Mouse (Mus musculus): ENCODE data around the gene Wfdc13. TPM values are rescaled to one million over a fixed set of nuclear protein-coding genes. Genes with fewer than 3 reads are reported as not detected.

Wfdc13 gene
- polyA plus RNA-seq, 1 experiment from 2014 or later: not detected

DNA sequence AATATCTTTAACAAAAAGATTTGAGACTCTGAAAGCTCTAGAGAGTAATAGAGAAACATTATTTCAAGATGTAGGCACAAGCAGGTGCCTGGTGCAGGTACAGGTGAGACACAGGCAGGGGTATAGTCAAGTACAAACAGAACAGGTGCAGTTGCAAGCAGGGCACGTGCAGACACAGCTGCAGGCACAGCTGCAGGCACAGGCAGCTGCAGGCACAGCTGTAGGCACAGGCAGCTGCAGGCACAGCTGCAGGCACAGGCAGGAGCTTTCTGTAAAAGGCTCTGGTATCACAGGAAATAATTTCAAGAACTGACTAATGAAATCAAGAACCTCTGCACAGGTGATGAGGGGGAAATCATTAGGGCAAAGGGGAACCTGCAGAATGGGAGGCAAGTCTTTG lies 14.0 kb upstream of the Wfdc13 start:
- no peaks in the 10 kb centered on the region for H3K27me3 ChIP-seq (replicated peaks; ENCODE audit: control insufficient read depth, insufficient read depth, low read length)
- no peak overlapping the region for H3K27ac ChIP-seq (ENCODE audit: low read depth, low read length)
- no peak overlapping the region for H3K9ac ChIP-seq (ENCODE audit: low read depth, low read length)
- no peak overlapping the region for H3K4me2 ChIP-seq (ENCODE audit: low read length)
- no peaks in the 10 kb centered on the region for H3K4me1 ChIP-seq (ENCODE audit: control insufficient read depth, insufficient read depth, low read depth, low read length)
- no peak for ATAC-seq
- peaks cover 3% of the 10 kb centered on the region; the same call in 1 of the 2 replicates for H3K9me3 ChIP-seq (ENCODE audit: control insufficient read depth, low read length)
- H3K4me3 ChIP-seq (ENCODE audit: low read length): no peak overlapping the region
- no peaks in the 10 kb centered on the region for H3K36me3 ChIP-seq (ENCODE audit: control insufficient read depth, insufficient read depth, low read length)
- 26% methylated on average over 1 of the region's 1 CpGs for WGBS

GRCm38 (mm10) chr2:164673987-164674386 lies 10.9 kb upstream of the Wfdc13 start, which contains the start of gene Wfdc11:
Gene Wfdc11, minus strand, starts transcription at chr2:164674087.
- H3K9me3 ChIP-seq (ENCODE audit: control insufficient read depth, low read length): peaks cover 3% of the 10 kb centered on the region; the same call in 1 of the 2 replicates
- ATAC-seq: no peak
- no peak within 1 kb of the TSS for H3K9ac ChIP-seq (ENCODE audit: low read depth, low read length)
- no peak within 1 kb of the TSS for H3K4me3 ChIP-seq (ENCODE audit: low read length)
- H3K4me2 ChIP-seq (ENCODE audit: low read length): no peak within 1 kb of the TSS
- WGBS: 84% methylated on average over 7 of the region's 7 CpGs
- H3K27me3 ChIP-seq (replicated peaks; ENCODE audit: control insufficient read depth, insufficient read depth, low read length): no peaks in the 10 kb centered on the region
- H3K36me3 ChIP-seq (ENCODE audit: control insufficient read depth, insufficient read depth, low read length): no peaks in the 10 kb centered on the region
- H3K27ac ChIP-seq (ENCODE audit: low read depth, low read length): no peak within 1 kb of the TSS
- H3K4me1 ChIP-seq (ENCODE audit: control insufficient read depth, insufficient read depth, low read depth, low read length): peaks cover 4% of the 10 kb centered on the region

DNA sequence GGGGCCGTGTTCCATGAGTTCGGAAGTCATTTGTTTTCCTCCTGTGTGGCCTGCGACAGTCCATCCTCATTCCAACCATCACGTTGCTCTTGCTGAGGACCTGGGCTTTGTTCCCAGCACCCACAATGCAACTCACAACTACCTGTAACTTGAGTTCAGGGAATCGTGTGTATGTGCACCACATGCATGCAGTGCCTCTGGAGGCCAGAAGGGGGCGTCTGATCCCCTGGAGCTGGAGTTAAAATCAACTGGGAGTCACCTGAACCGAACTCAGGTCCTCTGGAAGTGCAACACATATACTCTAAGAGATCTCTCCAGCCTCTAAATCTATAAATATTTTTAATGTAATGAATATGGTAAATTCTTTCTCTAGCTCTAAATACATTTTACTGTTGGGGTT lies 8.8 kb upstream of the Wfdc13 start:
- peaks cover 3% of the 10 kb centered on the region; the same call in 1 of the 2 replicates for H3K9me3 ChIP-seq (ENCODE audit: control insufficient read depth, low read length)
- H3K9ac ChIP-seq (ENCODE audit: low read depth, low read length): no peak overlapping the region
- no peak overlapping the region for H3K27ac ChIP-seq (ENCODE audit: low read depth, low read length)
- no peak for ATAC-seq
- no peak overlapping the region for H3K4me2 ChIP-seq (ENCODE audit: low read length)
- H3K27me3 ChIP-seq (replicated peaks; ENCODE audit: control insufficient read depth, insufficient read depth, low read length): no peaks in the 10 kb centered on the region
- H3K4me3 ChIP-seq (ENCODE audit: low read length): no peak overlapping the region
- H3K36me3 ChIP-seq (ENCODE audit: control insufficient read depth, insufficient read depth, low read length): no peaks in the 10 kb centered on the region
- WGBS: 81% methylated on average over 7 of the region's 7 CpGs
- H3K4me1 ChIP-seq (ENCODE audit: control insufficient read depth, insufficient read depth, low read depth, low read length): peaks cover 7% of the 10 kb centered on the region

DNA sequence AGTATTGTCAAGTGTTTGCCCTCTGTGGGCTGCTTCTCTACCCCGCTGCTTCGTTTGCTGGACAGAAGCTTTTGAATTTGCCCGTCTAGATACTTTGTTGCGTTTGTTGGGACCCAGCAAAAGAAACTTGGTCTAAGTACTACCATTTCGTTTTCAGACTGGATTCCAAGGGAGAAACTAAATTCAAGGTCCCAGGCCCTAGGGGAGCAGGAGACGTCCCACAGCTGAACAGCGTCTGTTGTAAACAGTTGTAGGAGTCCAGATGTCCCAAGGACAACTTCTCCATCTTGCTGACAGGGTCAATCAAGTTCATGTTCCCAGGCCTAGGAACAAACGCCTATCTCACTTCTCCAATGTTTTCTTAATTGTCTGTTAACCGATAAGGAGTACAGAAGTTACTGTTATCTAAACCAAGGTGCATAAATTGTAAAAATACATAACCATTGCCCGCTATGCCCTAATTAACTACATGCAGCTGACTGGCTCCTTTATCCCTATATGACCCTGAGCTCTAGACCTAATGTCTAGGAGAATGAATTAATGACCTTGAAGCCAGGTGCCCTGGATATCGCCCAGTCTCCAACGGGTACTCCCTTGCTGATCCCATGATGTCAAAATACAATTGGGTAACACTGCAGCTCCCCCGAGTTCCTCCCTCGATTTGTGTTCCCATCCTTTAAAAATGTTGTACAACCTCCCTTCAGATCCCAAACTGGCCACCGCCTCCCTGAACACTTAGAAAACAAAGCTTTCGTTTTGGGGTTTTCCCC lies 7.8 kb upstream of the Wfdc13 start:
- H3K4me3 ChIP-seq (ENCODE audit: low read length): no peak overlapping the region
- WGBS: 90% methylated on average over 16 of the region's 16 CpGs
- no peak for ATAC-seq
- H3K27ac ChIP-seq (ENCODE audit: low read depth, low read length): no peak overlapping the region
- peaks cover 7% of the 10 kb centered on the region for H3K4me1 ChIP-seq (ENCODE audit: control insufficient read depth, insufficient read depth, low read depth, low read length)
- H3K27me3 ChIP-seq (replicated peaks; ENCODE audit: control insufficient read depth, insufficient read depth, low read length): no peaks in the 10 kb centered on the region
- no peak overlapping the region for H3K4me2 ChIP-seq (ENCODE audit: low read length)
- H3K9ac ChIP-seq (ENCODE audit: low read depth, low read length): no peak overlapping the region
- H3K36me3 ChIP-seq (ENCODE audit: control insufficient read depth, insufficient read depth, low read length): no peaks in the 10 kb centered on the region
- peaks cover 3% of the 10 kb centered on the region; the same call in 1 of the 2 replicates for H3K9me3 ChIP-seq (ENCODE audit: control insufficient read depth, low read length)

- H3K27me3 ChIP-seq (replicated peaks; ENCODE audit: control insufficient read depth, insufficient read depth, low read length): no peaks in the 10 kb centered on the region
- peak overlapping the region; percentile 61 for H3K4me2 ChIP-seq (ENCODE audit: low read length)
- H3K4me1 ChIP-seq (ENCODE audit: control insufficient read depth, insufficient read depth, low read depth, low read length): peaks cover 7% of the 10 kb centered on the region
- no peaks in the 10 kb centered on the region for H3K36me3 ChIP-seq (ENCODE audit: control insufficient read depth, insufficient read depth, low read length)
- peak; percentile 79 for ATAC-seq
- WGBS: 22% methylated on average over 19 of the region's 19 CpGs
- no peak overlapping the region for H3K27ac ChIP-seq (ENCODE audit: low read depth, low read length)
- peak overlapping the region; percentile 37 for H3K4me3 ChIP-seq (ENCODE audit: low read length)
- H3K9me3 ChIP-seq (ENCODE audit: control insufficient read depth, low read length): no peaks in the 10 kb centered on the region
- H3K9ac ChIP-seq (ENCODE audit: low read depth, low read length): peak overlapping the region; percentile 44; the same call in 1 of the 2 replicates
These were observed 5.9 kb upstream of the Wfdc13 start for GRCm38 (mm10) chr2:164678848-164679625.

DNA sequence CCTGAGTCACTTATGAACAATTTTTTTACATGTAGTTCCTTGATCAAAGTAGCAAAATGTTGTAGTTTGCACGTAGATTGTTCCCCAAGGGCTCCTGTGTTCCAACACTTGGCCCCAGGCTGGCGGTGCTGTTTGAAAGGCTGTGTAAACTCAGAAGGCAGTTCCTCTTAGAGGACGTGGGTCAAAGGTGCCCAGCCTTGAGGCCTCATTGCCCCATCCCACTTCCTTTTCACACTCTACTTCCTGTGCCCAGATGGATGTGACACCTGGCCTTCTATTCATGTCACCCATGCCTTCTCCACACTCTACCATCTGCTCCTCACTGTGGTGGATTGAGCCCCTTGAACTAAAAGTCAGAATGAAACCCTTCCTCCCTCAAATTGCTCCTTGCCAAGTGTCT lies 5.0 kb upstream of the Wfdc13 start:
- Histone ChIP-seq H3K27me3 (replicated peaks; ENCODE audit: control insufficient read depth, insufficient read depth, low read length) (no peaks in the 10 kb centered on the region), H3K4me3 (ENCODE audit: low read length) (no peak overlapping the region), H3K4me2 (ENCODE audit: low read length) (no peak overlapping the region), H3K9me3 (ENCODE audit: control insufficient read depth, low read length) (no peaks in the 10 kb centered on the region), H3K4me1 (ENCODE audit: control insufficient read depth, insufficient read depth, low read depth, low read length) (peaks cover 7% of the 10 kb centered on the region), H3K27ac (ENCODE audit: low read depth, low read length) (no peak overlapping the region), H3K9ac (ENCODE audit: low read depth, low read length) (no peak overlapping the region), H3K36me3 (ENCODE audit: control insufficient read depth, insufficient read depth, low read length) (no peaks in the 10 kb centered on the region)
- 64% methylated on average over 3 of the region's 3 CpGs for WGBS
- ATAC-seq: no peak

DNA sequence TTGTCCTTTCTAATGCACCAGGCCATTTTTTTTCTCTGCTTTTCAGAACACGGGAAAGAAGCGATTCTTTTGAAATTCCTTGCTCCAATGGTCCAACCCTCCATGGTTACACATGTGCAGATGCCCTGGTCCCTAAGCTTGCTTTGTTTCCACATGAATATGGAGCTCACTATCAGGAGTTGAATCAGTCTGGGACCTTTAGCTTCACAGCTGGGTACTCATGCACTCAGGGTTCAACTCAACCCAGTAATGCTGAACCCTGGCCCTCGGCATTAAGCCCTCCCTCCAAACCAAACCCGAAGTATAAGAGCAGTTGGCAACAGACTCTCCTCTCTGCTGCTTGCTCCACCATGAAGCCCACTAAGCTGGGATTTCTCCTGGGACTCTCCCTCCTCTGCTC lies 13.3 kb downstream of the Wfdc13 start, which contains the start of gene Spint4:
TSS of gene Spint4 (plus strand) at position 301 of the 400 bp plus-strand sequence.
- H3K9ac ChIP-seq (ENCODE audit: low read depth, low read length): no peak within 1 kb of the TSS
- H3K4me2 ChIP-seq (ENCODE audit: low read length): no peak within 1 kb of the TSS
- no peaks in the 10 kb centered on the region for H3K9me3 ChIP-seq (ENCODE audit: control insufficient read depth, low read length)
- 66% methylated on average over 4 of the region's 4 CpGs for WGBS
- H3K27ac ChIP-seq (ENCODE audit: low read depth, low read length): no peak within 1 kb of the TSS
- no peaks in the 10 kb centered on the region for H3K4me1 ChIP-seq (ENCODE audit: control insufficient read depth, insufficient read depth, low read depth, low read length)
- no peaks in the 10 kb centered on the region for H3K27me3 ChIP-seq (replicated peaks; ENCODE audit: control insufficient read depth, insufficient read depth, low read length)
- no peaks in the 10 kb centered on the region for H3K36me3 ChIP-seq (ENCODE audit: control insufficient read depth, insufficient read depth, low read length)
- H3K4me3 ChIP-seq (ENCODE audit: low read length): no peak within 1 kb of the TSS
- no peak for ATAC-seq

DNA sequence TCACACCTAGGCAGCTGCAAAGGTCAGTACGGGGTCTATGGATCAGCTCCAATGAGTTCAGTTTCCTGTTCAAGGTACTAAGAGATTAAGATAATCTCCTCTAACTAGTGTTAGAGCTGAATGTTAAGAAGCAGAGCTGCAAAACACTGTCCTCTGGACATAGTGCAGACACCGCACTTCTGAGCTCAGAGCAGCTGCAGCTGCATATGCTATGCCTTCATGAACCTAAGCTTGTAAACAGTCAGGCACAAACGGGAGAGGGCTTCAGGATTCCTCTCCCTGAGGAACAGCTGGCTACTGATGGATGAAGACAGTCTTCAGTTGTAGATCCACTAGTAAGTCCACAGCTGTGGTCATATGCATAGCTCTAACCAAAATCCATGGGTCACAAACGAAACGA lies 16.1 kb downstream of the Wfdc13 start:
- ATAC-seq: no peak
- no peaks in the 10 kb centered on the region for H3K4me1 ChIP-seq (ENCODE audit: control insufficient read depth, insufficient read depth, low read depth, low read length)
- no peaks in the 10 kb centered on the region for H3K27me3 ChIP-seq (replicated peaks; ENCODE audit: control insufficient read depth, insufficient read depth, low read length)
- WGBS: 85% methylated on average over 5 of the region's 5 CpGs
- no peak overlapping the region for H3K9ac ChIP-seq (ENCODE audit: low read depth, low read length)
- no peaks in the 10 kb centered on the region for H3K36me3 ChIP-seq (ENCODE audit: control insufficient read depth, insufficient read depth, low read length)
- no peak overlapping the region for H3K27ac ChIP-seq (ENCODE audit: low read depth, low read length)
- no peaks in the 10 kb centered on the region for H3K9me3 ChIP-seq (ENCODE audit: control insufficient read depth, low read length)
- no peak overlapping the region for H3K4me2 ChIP-seq (ENCODE audit: low read length)
- no peak overlapping the region for H3K4me3 ChIP-seq (ENCODE audit: low read length)

GRCm38 (mm10) chr2:164701761-164702160 lies 16.9 kb downstream of the Wfdc13 start:
- no peak for ATAC-seq
- no peaks in the 10 kb centered on the region for H3K9me3 ChIP-seq (ENCODE audit: control insufficient read depth, low read length)
- H3K4me2 ChIP-seq (ENCODE audit: low read length): no peak overlapping the region
- H3K27ac ChIP-seq (ENCODE audit: low read depth, low read length): no peak overlapping the region
- no peak overlapping the region for H3K4me3 ChIP-seq (ENCODE audit: low read length)
- H3K9ac ChIP-seq (ENCODE audit: low read depth, low read length): no peak overlapping the region
- no peaks in the 10 kb centered on the region for H3K4me1 ChIP-seq (ENCODE audit: control insufficient read depth, insufficient read depth, low read depth, low read length)
- H3K36me3 ChIP-seq (ENCODE audit: control insufficient read depth, insufficient read depth, low read length): no peaks in the 10 kb centered on the region
- 92% methylated on average over 5 of the region's 5 CpGs for WGBS
- H3K27me3 ChIP-seq (replicated peaks; ENCODE audit: control insufficient read depth, insufficient read depth, low read length): no peaks in the 10 kb centered on the region
